Comparison of ENCODE assay signal across 20 mouse cellular contexts in genomic region chr2:160054411-160054810, GRCm38 (mm10).
A peak's percentile ranks its signal among the peaks of the same experiment; 100 is the strongest.
DNase-seq lines count a peak whose midpoint lies in the region; ATAC-seq and TF ChIP-seq lines count a peak whose summit lies in the region.
"Had no signal": no experiment of that assay in that cellular context is flagged by ENCODE, and none has a peak within 500 bp of the region (broad histone marks: within the 10 kb centered on the region; RNA-seq: fewer than 3 reads in every experiment).

No protein-coding gene starts in this region.

- no peaks in the 10 kb centered on the region for H3K27me3 ChIP-seq in midbrain, embryonic 11.5 days (ENCODE audit: control insufficient read depth, insufficient read depth, low read length)
- no peaks in the 10 kb centered on the region for H3K27me3 ChIP-seq in midbrain, embryonic 14.5 days (ENCODE audit: control insufficient read depth, insufficient read depth, low read length)
- no peaks in the 10 kb centered on the region for H3K27me3 ChIP-seq in midbrain, embryonic 13.5 days
- no peaks in the 10 kb centered on the region for H3K27me3 ChIP-seq in midbrain, postnatal 0 days (ENCODE audit: insufficient read depth, low read length)
- H3K27me3 ChIP-seq: Patski had no signal

- H3K4me1 ChIP-seq in midbrain, embryonic 11.5 days (ENCODE audit: control insufficient read depth, insufficient read depth, low read length): no peaks in the 10 kb centered on the region
- no peaks in the 10 kb centered on the region for H3K4me1 ChIP-seq in midbrain, embryonic 14.5 days (ENCODE audit: control insufficient read depth, insufficient read depth, low read length)
- H3K4me1 ChIP-seq in midbrain, embryonic 13.5 days (replicated peaks): peaks cover 11% of the 10 kb centered on the region; the same call in 1 of the 2 replicates
- no peaks in the 10 kb centered on the region for H3K4me1 ChIP-seq in midbrain, postnatal 0 days (ENCODE audit: insufficient read depth, low read length)

- 91% methylated on average over 14 of the region's 14 CpGs for WGBS in midbrain, embryonic 11.5 days
- 83% methylated on average over 14 of the region's 14 CpGs for WGBS in midbrain, embryonic 14.5 days
- 86% methylated on average over 14 of the region's 14 CpGs for WGBS in midbrain, embryonic 13.5 days
- 84% methylated on average over 14 of the region's 14 CpGs for WGBS in midbrain, postnatal 0 days

- no peak for ATAC-seq in midbrain, embryonic 11.5 days (ENCODE audit: low FRiP score)
- ATAC-seq in midbrain, embryonic 14.5 days (ENCODE audit: low FRiP score, low TSS enrichment): no peak
- ATAC-seq in midbrain, embryonic 13.5 days: 0 out of 2 replicates have a peak, but pooled peaks have one; percentile 34
- ATAC-seq in midbrain, postnatal 0 days (ENCODE audit: low FRiP score): no peak
- ATAC-seq: activated CD4-positive, CD25-positive, alpha-beta regulatory T cell, adult 4 months; CD4-positive, CD25-positive, alpha-beta regulatory T cell, adult 4 months; Patski had no signal

- no peaks in the 10 kb centered on the region for H3K9me3 ChIP-seq in midbrain, embryonic 11.5 days (ENCODE audit: control insufficient read depth, low read length)
- H3K9me3 ChIP-seq in midbrain, embryonic 14.5 days (ENCODE audit: control insufficient read depth, low read length): no peaks in the 10 kb centered on the region
- no peaks in the 10 kb centered on the region for H3K9me3 ChIP-seq in midbrain, embryonic 13.5 days
- H3K9me3 ChIP-seq in midbrain, postnatal 0 days (ENCODE audit: low read length): no peaks in the 10 kb centered on the region

- peak; percentile 80 for DNase-seq in heart, adult 11 months
- DNase-seq in heart, adult 18-20 months: no peak
- DNase-seq in midbrain, embryonic 11.5 days (ENCODE audit: low spot score, missing footprints): peak; percentile 69
- DNase-seq in midbrain, embryonic 14.5 days: no peak
- DNase-seq in midbrain, postnatal 0 days (ENCODE audit: low spot score): no peak
- DNase-seq: adrenal gland, adult 2 months; adrenal gland, adult 8-10 months; adrenal gland, postnatal 10 days; adrenal gland, postnatal 14 days; adrenal gland, postnatal 25 days; adrenal gland, postnatal 36 days; B cell, adult 2 months; cerebellum, adult 11 months; cerebellum, adult 11-12 months; cerebellum, adult 18-20 months had no signal

- no peak overlapping the region for H3K4me3 ChIP-seq in midbrain, embryonic 11.5 days (ENCODE audit: low read depth, low read length)
- no peak overlapping the region for H3K4me3 ChIP-seq in midbrain, embryonic 14.5 days (replicated peaks; ENCODE audit: low read depth, low read length)
- no peak overlapping the region for H3K4me3 ChIP-seq in midbrain, embryonic 13.5 days (replicated peaks)
- H3K4me3 ChIP-seq in midbrain, postnatal 0 days (ENCODE audit: low read depth, low read length): no peak overlapping the region

- no peaks in the 10 kb centered on the region for H3K36me3 ChIP-seq in midbrain, embryonic 11.5 days (ENCODE audit: control insufficient read depth, insufficient read depth, low read length)
- no peaks in the 10 kb centered on the region for H3K36me3 ChIP-seq in midbrain, embryonic 14.5 days (ENCODE audit: control insufficient read depth, insufficient read depth, low read length)
- H3K36me3 ChIP-seq in midbrain, embryonic 13.5 days: no peaks in the 10 kb centered on the region
- H3K36me3 ChIP-seq in midbrain, postnatal 0 days (ENCODE audit: insufficient read depth, low read length): no peaks in the 10 kb centered on the region
- H3K36me3 ChIP-seq: G1E had no signal

- TF ChIP-seq CTCF in midbrain, postnatal 0 days (IDR thresholded peaks at IDR 0.05): no peak

- no peak overlapping the region for H3K9ac ChIP-seq in midbrain, embryonic 11.5 days (ENCODE audit: low read length)
- no peak overlapping the region for H3K9ac ChIP-seq in midbrain, embryonic 14.5 days (replicated peaks; ENCODE audit: low read length)
- H3K9ac ChIP-seq in midbrain, embryonic 13.5 days (replicated peaks): no peak overlapping the region
- H3K9ac ChIP-seq in midbrain, postnatal 0 days (replicated peaks; ENCODE audit: low read length, poor library complexity, severe bottlenecking): no peak overlapping the region

- H3K4me2 ChIP-seq in midbrain, embryonic 11.5 days: no peak overlapping the region
- H3K4me2 ChIP-seq in midbrain, embryonic 14.5 days (ENCODE audit: low read length): no peak overlapping the region
- H3K4me2 ChIP-seq in midbrain, embryonic 13.5 days (replicated peaks): no peak overlapping the region
- H3K4me2 ChIP-seq in midbrain, postnatal 0 days (ENCODE audit: low read depth, low read length, poor library complexity, severe bottlenecking): no peak overlapping the region

- no peak overlapping the region for H3K27ac ChIP-seq in midbrain, embryonic 11.5 days (ENCODE audit: low read depth, low read length)
- no peak overlapping the region for H3K27ac ChIP-seq in midbrain, embryonic 14.5 days (replicated peaks; ENCODE audit: low read depth, low read length)
- H3K27ac ChIP-seq in midbrain, embryonic 13.5 days: no peak overlapping the region
- no peak overlapping the region for H3K27ac ChIP-seq in midbrain, postnatal 0 days (ENCODE audit: low read depth, low read length)

Comparison
In these comparisons a context has a peak if more than half of its experiments do, and no peak if none do; other contexts are left out.
1. DNase-seq: peak in heart, adult 11 months (single experiment) and midbrain, embryonic 11.5 days (single experiment); none in heart, adult 18-20 months (0 of 2), midbrain, embryonic 14.5 days (single experiment) and midbrain, postnatal 0 days (single experiment).